Mouse (Mus musculus) hindbrain, embryonic 12.5 days (tissue): ENCODE data around the gene Papln. TPM values are rescaled to one million over a fixed set of nuclear protein-coding genes. Genes with fewer than 3 reads are reported as not detected.

ENCODE experiments used
- polyA plus RNA-seq: library from polyadenylated mRNA; unstranded; fragments of >200 nt; fragmentation: Nextera tagmentation; extraction: Ambion mirVana; gene quantifications from 2 replicates; pipeline ENCODE4 v1.2.1, GENCODE M21; 2016

Papln gene
- polyA plus RNA-seq, 1 experiment from 2014 or later, result 0.26 TPM

Other genes with a start within 250 kb of the Papln start
- 28.2 and 29.9 TPM in 2 replicates for gene Dcaf4, start 243.2 kb upstream of the Papln start, polyA plus RNA-seq
- 35.0 and 37.7 TPM in 2 replicates for gene Zfyve1, start 166.4 kb upstream of the Papln start, polyA plus RNA-seq
- gene Rbm25, start 132.4 kb upstream of the Papln start, polyA plus RNA-seq, result 286 and 304 TPM in 2 replicates
- 77.5 and 80.0 TPM in 2 replicates for gene Psen1, start 75.5 kb upstream of the Papln start, polyA plus RNA-seq
- gene Numb, start 158.3 kb downstream of the Papln start, polyA plus RNA-seq, result 30.8 and 31.5 TPM in 2 replicates
- gene Riox1, start 187.0 kb downstream of the Papln start, polyA plus RNA-seq, result 18.5 and 18.7 TPM in 2 replicates
- not detected in 2 replicates for gene Heatr4, start 221.2 kb downstream of the Papln start, polyA plus RNA-seq
- 16.1 and 18.0 TPM in 2 replicates for gene Acot2, start 224.2 kb downstream of the Papln start, polyA plus RNA-seq
- 60.6 and 70.2 TPM in 2 replicates for gene Acot1, start 245.9 kb downstream of the Papln start, polyA plus RNA-seq